Mouse (Mus musculus) midbrain, embryonic 12.5 days (tissue): ENCODE results near the gene Zswim8. TPM values are rescaled to one million over a fixed set of nuclear protein-coding genes. Genes with fewer than 3 reads are reported as not detected.

Experiments
- ATAC-seq: fragments of 200-750 bp; cut with Nextera tagmentation; 2 replicates; pipeline ENCODE4 v1.8.0; 2017; ENCODE audit warnings: low read depth, moderate TSS enrichment, moderate library complexity; ENCODE audit not compliant: low FRiP score
- H3K27ac ChIP-seq: fragments of 300-500 bp; sonication (generic); replicated peaks from 2 replicates; pipeline ENCODE4 v1.5.1; 2016; ENCODE audit warnings: mild to moderate bottlenecking
- H3K27me3 ChIP-seq: fragments of 300-500 bp; sonication (generic); 2 replicates; pipeline ENCODE4 v1.6.1; 2016; ENCODE audit warnings: mild to moderate bottlenecking
- H3K36me3 ChIP-seq: fragments of 300-500 bp; sonication (generic); 2 replicates; pipeline ENCODE4 v1.6.1; 2016
- H3K4me1 ChIP-seq: fragments of 300-500 bp; sonication (generic); 2 replicates; pipeline ENCODE4 v1.6.1; 2016
- H3K4me2 ChIP-seq: fragments of 300-500 bp; sonication (generic); replicated peaks from 2 replicates; pipeline ENCODE4 v1.6.1; 2016; ENCODE audit warnings: mild to moderate bottlenecking, moderate library complexity
- H3K4me3 ChIP-seq: fragments of 300-500 bp; sonication (generic); 2 replicates; pipeline ENCODE4 v1.5.1; 2016; ENCODE audit warnings: mild to moderate bottlenecking
- H3K9ac ChIP-seq: fragments of 300-500 bp; sonication (generic); replicated peaks from 2 replicates; pipeline ENCODE4 v1.6.1; 2016; ENCODE audit warnings: mild to moderate bottlenecking, moderate library complexity
- H3K9me3 ChIP-seq: fragments of 300-500 bp; sonication (generic); 2 replicates; pipeline ENCODE4 v1.6.1; 2016; ENCODE audit warnings: mild to moderate bottlenecking
- WGBS: fragments of 180-500 bp; shearing (Covaris S2); methylation state at CpG from one replicate; pipeline ENCODE4 v1.1.7; 2016; 5-methylcytosine and 5-hydroxymethylcytosine counted together
- polyA plus RNA-seq: library from polyadenylated mRNA; unstranded; fragments of >200 nt; fragmentation: Nextera tagmentation; extraction: Ambion mirVana; gene quantifications from 2 replicates; pipeline ENCODE4 v1.2.1, GENCODE M21; 2016

The Zswim8 gene
- polyA plus RNA-seq, 1 experiment from 2014 or later: 47.6 TPM

GRCm38 (mm10) chr14:20672990-20673389, 34.4 kb upstream of the Zswim8 start:
- ATAC-seq: no peak
- H3K36me3 ChIP-seq: peaks cover 23% of the 10 kb centered on the region
- no peak overlapping the region for H3K27ac ChIP-seq
- H3K27me3 ChIP-seq: peaks cover 5% of the 10 kb centered on the region
- H3K4me3 ChIP-seq: no peak overlapping the region
- H3K9ac ChIP-seq: no peak overlapping the region
- H3K4me1 ChIP-seq: peaks cover 13% of the 10 kb centered on the region
- no peaks in the 10 kb centered on the region for H3K9me3 ChIP-seq
- H3K4me2 ChIP-seq: 0 out of 2 replicates have a peak overlapping the region, but pooled peaks have one; percentile 73
- WGBS: 87% methylated on average over 2 of the region's 2 CpGs

DNA sequence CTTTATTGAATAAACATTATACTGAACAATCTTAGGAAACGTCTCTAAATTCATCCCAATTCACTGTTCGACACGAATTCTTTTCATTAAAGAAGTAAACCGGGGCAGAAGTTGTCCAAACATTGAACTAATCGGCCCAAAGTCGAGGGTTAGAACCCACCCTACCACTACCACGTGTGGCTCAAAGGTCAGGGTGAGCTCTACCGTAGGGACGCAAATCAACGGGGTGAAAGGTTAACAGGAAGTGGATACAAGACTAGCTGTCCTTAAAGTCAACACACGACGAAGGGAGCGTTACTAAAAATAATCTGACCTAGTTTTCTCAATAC, 33.7 kb upstream of the Zswim8 start:
- Histone ChIP-seq H3K4me1 (peaks cover 13% of the 10 kb centered on the region), H3K27ac (no peak overlapping the region; the same call in 1 of the 2 replicates), H3K4me3 (peak overlapping the region; percentile 83), H3K4me2 (peak overlapping the region; percentile 73), H3K9me3 (no peaks in the 10 kb centered on the region), H3K36me3 (peaks cover 30% of the 10 kb centered on the region), H3K9ac (0 out of 2 replicates have a peak overlapping the region, but pooled peaks have one; percentile 20), H3K27me3 (peaks cover 2% of the 10 kb centered on the region; the same call in 1 of the 2 replicates)
- WGBS: 11% methylated on average over 13 of the region's 13 CpGs
- ATAC-seq: peak; percentile 66

DNA sequence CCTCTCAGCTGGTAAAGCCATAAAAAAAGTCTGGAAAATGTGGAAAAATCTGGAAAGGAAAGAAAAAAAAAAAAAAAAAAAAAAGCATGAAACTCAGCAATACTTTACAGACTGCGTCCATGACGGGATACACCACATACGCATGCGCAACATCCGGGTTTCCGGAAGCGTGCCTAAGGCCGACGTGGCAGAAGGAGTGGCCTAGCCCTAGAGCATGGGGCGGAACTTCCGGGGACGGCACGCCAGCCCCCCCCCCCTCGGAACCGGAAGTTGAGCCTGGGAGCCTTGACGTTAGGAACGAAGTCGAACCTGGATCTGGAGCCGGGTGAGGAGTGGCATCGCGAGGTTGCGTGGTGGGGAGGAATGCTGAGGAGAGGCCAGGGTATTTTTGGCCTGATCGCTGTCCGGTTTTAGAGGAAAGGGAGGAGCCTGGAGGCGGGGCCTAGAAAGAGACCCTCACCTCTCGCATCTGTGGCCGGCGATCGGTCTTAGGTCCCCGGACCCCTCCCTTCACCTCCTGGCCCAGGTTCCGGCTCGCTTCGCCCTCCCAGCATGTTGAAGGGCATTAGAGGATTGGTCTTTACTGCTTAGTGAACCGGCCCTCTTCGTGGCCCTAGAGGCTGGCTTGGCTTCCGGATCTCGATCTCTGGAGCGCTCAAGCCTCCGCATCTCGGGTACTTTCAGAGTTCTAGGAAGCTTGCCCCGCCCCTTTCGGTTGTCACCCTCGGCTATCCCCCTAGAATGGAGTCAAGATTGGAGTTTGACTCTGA, 33.1 kb upstream of the Zswim8 start, which contains the start of gene Sec24c:
Gene Sec24c, plus strand, starts transcription at position 245 of the 770 bp plus-strand sequence.
- Histone ChIP-seq H3K4me2 (peak within 1 kb of the TSS; percentile 73), H3K4me3 (peak within 1 kb of the TSS; percentile 83), H3K27me3 (peaks cover 2% of the 10 kb centered on the region; the same call in 1 of the 2 replicates), H3K9ac (peak within 1 kb of the TSS; percentile 86), H3K36me3 (peaks cover 36% of the 10 kb centered on the region), H3K9me3 (no peaks in the 10 kb centered on the region), H3K4me1 (peaks cover 13% of the 10 kb centered on the region), H3K27ac (peak within 1 kb of the TSS; percentile 84)
- peak; percentile 97 for ATAC-seq
- 0% methylated on average over 43 of the region's 43 CpGs for WGBS

GRCm38 (mm10) chr14:20677906-20678305, 29.4 kb upstream of the Zswim8 start:
- no peaks in the 10 kb centered on the region for H3K9me3 ChIP-seq
- H3K4me3 ChIP-seq: no peak overlapping the region
- no peaks in the 10 kb centered on the region for H3K27me3 ChIP-seq
- H3K36me3 ChIP-seq: peaks cover 70% of the 10 kb centered on the region
- H3K4me2 ChIP-seq: no peak overlapping the region
- H3K27ac ChIP-seq: no peak overlapping the region
- WGBS: 95% methylated on average over 4 of the region's 4 CpGs
- no peak for ATAC-seq
- no peak overlapping the region for H3K9ac ChIP-seq
- H3K4me1 ChIP-seq: peaks cover 13% of the 10 kb centered on the region

DNA sequence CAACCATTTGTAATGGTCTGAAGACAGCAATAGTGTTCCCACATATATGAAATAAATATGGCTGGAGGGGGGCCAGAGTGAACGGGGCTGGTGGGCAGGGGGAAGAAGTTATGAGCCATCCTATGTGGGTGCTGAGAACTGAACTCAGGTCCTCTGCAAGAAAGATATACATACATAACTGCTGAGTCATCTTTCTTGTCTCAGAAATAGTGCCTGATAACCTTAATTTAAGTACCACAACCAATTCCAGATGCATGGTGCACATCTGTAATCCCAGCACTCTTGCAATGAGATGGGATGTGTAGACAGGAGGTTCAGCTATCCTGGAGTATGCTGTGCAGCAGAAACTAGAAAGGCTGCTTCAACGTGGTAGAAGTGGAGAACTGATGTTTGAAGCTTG, 25.6 kb upstream of the Zswim8 start:
- Histone ChIP-seq H3K4me2 (no peak overlapping the region), H3K9me3 (no peaks in the 10 kb centered on the region), H3K4me1 (no peaks in the 10 kb centered on the region), H3K27ac (no peak overlapping the region), H3K9ac (no peak overlapping the region), H3K36me3 (peaks cover 98% of the 10 kb centered on the region), H3K27me3 (no peaks in the 10 kb centered on the region), H3K4me3 (no peak overlapping the region)
- WGBS: 92% methylated on average over 2 of the region's 2 CpGs
- no peak for ATAC-seq

- no peak for ATAC-seq
- WGBS: 80% methylated on average over 3 of the region's 3 CpGs
- Histone ChIP-seq H3K36me3 (peaks cover 98% of the 10 kb centered on the region), H3K4me1 (no peaks in the 10 kb centered on the region), H3K9ac (no peak overlapping the region), H3K27ac (no peak overlapping the region), H3K27me3 (no peaks in the 10 kb centered on the region), H3K4me3 (no peak overlapping the region), H3K9me3 (no peaks in the 10 kb centered on the region), H3K4me2 (no peak overlapping the region)
These were observed 24.9 kb upstream of the Zswim8 start for GRCm38 (mm10) chr14:20682498-20682897.

DNA sequence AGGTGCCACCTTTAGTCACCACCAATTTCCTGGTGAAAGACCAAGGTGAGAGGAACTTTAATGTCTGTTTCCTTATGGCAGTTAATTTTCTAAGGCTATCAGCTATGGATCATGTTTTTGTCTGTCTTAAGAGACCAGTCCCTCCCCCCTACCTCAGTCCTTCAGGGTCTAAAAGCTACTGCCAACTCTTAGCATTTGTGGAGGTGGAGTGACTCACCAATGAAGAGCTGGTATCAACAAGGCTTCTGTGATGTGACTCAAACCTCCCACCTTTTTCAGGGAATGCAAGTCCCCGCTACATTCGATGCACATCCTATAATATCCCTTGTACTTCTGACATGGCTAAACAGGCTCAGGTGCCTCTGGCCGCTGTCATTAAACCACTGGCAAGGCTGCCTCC, 20.8 kb upstream of the Zswim8 start:
- no peaks in the 10 kb centered on the region for H3K27me3 ChIP-seq
- no peak for ATAC-seq

DNA sequence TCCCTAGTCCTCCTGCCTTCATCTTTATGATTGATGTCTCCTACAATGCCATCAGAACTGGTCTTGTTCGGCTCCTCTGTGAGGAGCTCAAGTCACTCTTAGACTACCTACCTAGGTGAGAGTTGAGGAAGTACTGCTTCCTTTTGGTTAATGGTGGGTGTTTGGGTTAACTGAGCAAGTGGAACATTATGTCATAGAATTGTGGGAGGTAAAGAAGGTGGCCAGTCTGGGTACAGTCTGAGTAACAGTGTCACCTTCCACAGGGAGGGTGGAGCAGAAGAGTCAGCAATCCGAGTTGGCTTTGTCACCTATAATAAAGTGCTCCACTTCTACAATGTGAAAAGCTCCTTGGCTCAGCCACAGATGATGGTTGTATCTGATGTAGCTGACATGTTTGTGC, 18.3 kb upstream of the Zswim8 start:
- 92% methylated on average over 2 of the region's 2 CpGs for WGBS
- Histone ChIP-seq H3K4me1 (peaks cover 2% of the 10 kb centered on the region; the same call in 1 of the 2 replicates), H3K9ac (no peak overlapping the region), H3K4me3 (no peak overlapping the region), H3K27ac (no peak overlapping the region), H3K27me3 (no peaks in the 10 kb centered on the region), H3K4me2 (no peak overlapping the region), H3K9me3 (no peaks in the 10 kb centered on the region), H3K36me3 (peaks cover 99% of the 10 kb centered on the region)
- no peak for ATAC-seq

More for the DNA sequence above, 20.8 kb upstream of the Zswim8 start:
- Histone ChIP-seq H3K9me3 (no peaks in the 10 kb centered on the region), H3K4me3 (no peak overlapping the region), H3K27ac (no peak overlapping the region), H3K4me2 (no peak overlapping the region), H3K9ac (no peak overlapping the region), H3K4me1 (no peaks in the 10 kb centered on the region), H3K36me3 (peaks cover 98% of the 10 kb centered on the region)
- WGBS: 92% methylated on average over 3 of the region's 3 CpGs

- H3K9me3 ChIP-seq: no peaks in the 10 kb centered on the region
- peaks cover 76% of the 10 kb centered on the region for H3K36me3 ChIP-seq
- H3K4me3 ChIP-seq: no peak overlapping the region
These were observed 15.6 kb upstream of the Zswim8 start for GRCm38 (mm10) chr14:20691772-20692171.

DNA sequence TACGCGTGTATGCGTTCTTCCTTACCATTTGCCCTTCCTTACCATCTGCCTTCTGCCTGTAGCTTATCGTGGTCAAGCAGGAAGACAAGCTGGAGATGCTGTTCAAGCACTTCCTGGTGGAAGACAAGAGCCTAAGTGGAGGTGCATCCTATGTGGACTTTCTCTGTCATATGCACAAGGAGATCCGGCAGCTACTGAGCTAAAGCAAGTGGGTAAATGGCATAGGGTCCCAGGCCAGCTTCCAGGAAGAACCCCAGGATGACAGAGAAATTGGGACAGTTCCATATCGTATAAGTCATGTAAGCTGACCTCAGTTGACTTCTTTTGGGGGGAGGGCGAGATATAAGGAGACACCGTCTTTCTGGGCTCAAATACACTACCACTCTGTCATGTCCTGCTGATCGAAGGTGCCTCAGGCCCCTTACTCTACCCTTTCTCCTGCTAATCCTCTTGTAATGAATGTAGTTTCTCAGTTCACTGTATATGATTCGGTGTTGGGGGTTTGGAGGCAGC, 13.7 kb upstream of the Zswim8 start:
- Histone ChIP-seq H3K36me3 (peaks cover 57% of the 10 kb centered on the region), H3K27me3 (no peaks in the 10 kb centered on the region)

More at GRCm38 (mm10) chr14:20691772-20692171, 15.6 kb upstream of the Zswim8 start:
- no peak overlapping the region for H3K9ac ChIP-seq
- H3K4me1 ChIP-seq: peaks cover 20% of the 10 kb centered on the region
- H3K27ac ChIP-seq: no peak overlapping the region
- no peaks in the 10 kb centered on the region for H3K27me3 ChIP-seq
- ATAC-seq: no peak
- 95% methylated on average over 6 of the region's 6 CpGs for WGBS
- H3K4me2 ChIP-seq: no peak overlapping the region

DNA sequence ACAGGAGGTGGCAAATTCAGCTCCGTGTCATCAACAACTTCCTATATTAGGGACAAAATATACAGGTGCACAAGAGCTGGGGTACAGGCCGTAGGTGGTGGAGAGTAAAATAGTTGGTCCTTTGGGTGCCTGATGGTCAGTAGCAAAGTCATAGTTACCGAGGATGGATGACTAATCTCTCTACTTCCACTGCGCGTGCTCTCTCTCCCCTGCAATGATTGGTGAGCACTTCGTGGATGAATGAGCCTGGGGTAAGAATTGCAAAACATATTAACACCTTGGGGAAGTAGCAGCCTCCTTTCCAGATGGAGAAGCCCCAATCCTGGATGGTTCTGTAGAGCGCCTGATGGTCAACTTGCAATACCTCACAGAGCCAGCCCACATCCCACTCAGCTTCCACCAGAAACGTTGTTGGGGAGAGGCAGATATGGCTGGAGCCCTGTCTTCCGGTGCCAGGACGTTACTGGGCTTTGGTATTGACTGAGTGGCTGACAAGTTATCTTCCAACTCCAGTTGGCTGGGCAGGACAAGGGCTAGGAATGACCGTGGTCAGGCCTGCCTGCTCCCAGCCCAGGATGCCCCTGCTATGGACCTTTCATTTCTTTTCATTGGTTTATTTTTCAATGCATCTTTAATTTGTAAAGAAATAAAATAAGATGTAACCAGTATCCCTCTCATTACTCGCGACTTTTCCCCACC, 13.0 kb upstream of the Zswim8 start:
- Histone ChIP-seq H3K9ac (peak overlapping the region; percentile 91), H3K27ac (peak overlapping the region; percentile 97), H3K4me1 (peaks cover 40% of the 10 kb centered on the region), H3K27me3 (no peaks in the 10 kb centered on the region), H3K4me3 (peak overlapping the region; percentile 90), H3K9me3 (no peaks in the 10 kb centered on the region), H3K36me3 (peaks cover 50% of the 10 kb centered on the region), H3K4me2 (peak overlapping the region; percentile 87)
- WGBS: 52% methylated on average over 13 of the region's 13 CpGs
- peak; percentile 61 for ATAC-seq

More for the DNA sequence above, 13.7 kb upstream of the Zswim8 start:
- H3K9ac ChIP-seq: no peak overlapping the region
- WGBS: 95% methylated on average over 10 of the region's 10 CpGs
- no peak for ATAC-seq
- H3K4me1 ChIP-seq: peaks cover 37% of the 10 kb centered on the region
- no peak overlapping the region for H3K27ac ChIP-seq
- no peak overlapping the region for H3K4me2 ChIP-seq
- H3K4me3 ChIP-seq: no peak overlapping the region
- no peaks in the 10 kb centered on the region for H3K9me3 ChIP-seq
